In the genomic region with DNA sequence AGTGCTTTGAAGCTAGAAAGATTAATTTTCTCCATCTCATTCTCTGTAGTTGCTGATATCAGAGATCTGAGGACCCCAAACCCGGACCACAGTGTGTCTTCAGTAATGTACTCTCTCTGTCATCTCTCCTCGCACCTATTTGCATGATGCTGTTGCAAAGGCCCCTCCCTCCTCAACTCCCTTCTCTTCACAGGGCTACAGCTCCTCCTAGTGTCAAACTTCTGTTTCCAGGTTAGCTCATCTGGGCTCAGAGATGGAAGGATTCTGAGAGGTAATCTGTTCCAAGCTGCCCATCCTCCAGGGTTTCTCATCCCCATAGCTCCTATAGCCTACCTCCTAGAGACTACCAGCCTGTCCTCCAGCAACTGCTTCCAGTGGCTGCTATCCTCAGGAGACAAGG, we compare ENCODE assay signal across 9 mouse cellular contexts. TPM values are rescaled to one million over a fixed set of nuclear protein-coding genes. Genes with fewer than 3 reads are reported as not detected.
DNase-seq lines count a peak whose midpoint lies in the region; ATAC-seq and TF ChIP-seq lines count a peak whose summit lies in the region.
"Had no signal": no experiment of that assay in that cellular context is flagged by ENCODE, and none has a peak within 500 bp of the region (broad histone marks: within the 10 kb centered on the region; RNA-seq: fewer than 3 reads in every experiment).

No protein-coding gene starts in this region.

- intact Hi-C loops in heart, postnatal 10 days (cut with DNase I), result loop anchor here (10.0 kb wide), 1 partner anchor 59 kb away; no protein-coding TSS in a partner anchor

- TF ChIP-seq CTCF in heart, postnatal 0 days (IDR thresholded peaks at IDR 0.05; ENCODE audit: low read depth), result peak; percentile 44

- TF ChIP-seq EP300 in heart, postnatal 0 days (IDR thresholded peaks at IDR 0.05; ENCODE audit: low read depth), result no peak

- H3K9me3 ChIP-seq in heart, postnatal 0 days (replicated peaks; ENCODE audit: control insufficient read depth, low read length), result no peaks in the 10 kb centered on the region

- H3K4me1 ChIP-seq in heart, postnatal 0 days (ENCODE audit: control insufficient read depth, insufficient read depth), result no peaks in the 10 kb centered on the region

- H3K4me2 ChIP-seq in heart, postnatal 0 days (ENCODE audit: low read depth, low read length), result no peak overlapping the region

- no peaks in the 10 kb centered on the region for H3K27me3 ChIP-seq in heart, postnatal 0 days (ENCODE audit: control insufficient read depth, insufficient read depth, low read length)

- ATAC-seq in heart, postnatal 0 days (ENCODE audit: insufficient read depth, low read depth), result no peak
- no peak for ATAC-seq in erythroblast, adult 5-6 weeks (replicated peaks; ENCODE audit: low FRiP score, poor library complexity, severe bottlenecking)

- no peaks in the 10 kb centered on the region for H3K36me3 ChIP-seq in heart, postnatal 0 days (replicated peaks; ENCODE audit: control insufficient read depth, insufficient read depth, low read length)

- WGBS in heart, postnatal 0 days, result 9% methylated on average over 2 of the region's 2 CpGs

- H3K4me3 ChIP-seq in heart, postnatal 0 days (ENCODE audit: low read depth, low read length), result no peak overlapping the region

- H3K9ac ChIP-seq in heart, postnatal 0 days (replicated peaks; ENCODE audit: low read depth, low read length), result no peak overlapping the region

- no peak overlapping the region for H3K27ac ChIP-seq in heart, postnatal 0 days (ENCODE audit: low read depth)

- no peak for DNase-seq in heart, postnatal 0 days (ENCODE audit: low spot score)
- DNase-seq in heart, adult 9 months (ENCODE audit: low spot score in 2 of 2), result no peak
- peak; percentile 3 to 5 for DNase-seq in CD8-positive naive resting alpha-beta T cell, adult 2 months (ENCODE audit: low read depth in 2 of 2, low spot score in 2 of 2)
- peak; percentile 31 for DNase-seq in adrenal gland, postnatal 10 days
- DNase-seq in heart, postnatal 10 days, result peak; percentile 29 to 54
- peak; percentile 28 for DNase-seq in lung, postnatal 14 days
- no peak for DNase-seq in gastrocnemius, postnatal 4 days (ENCODE audit: low spot score in 2 of 2)

RNA-seq across cellular contexts. Expression of a gene that starts 42.3 kb away (rescaled TPM):
- total RNA-seq in heart, postnatal 0 days (2014; rRNA removed; ENCODE audit: low replicate concordance), result 1.1 TPM in 1 of 2 replicates, not detected in the other
- 0.15 TPM in 1 of 2 replicates, not detected in the other for polyA plus RNA-seq in heart, postnatal 0 days (2015; fragmentation: Nextera tagmentation; extraction: Ambion mirVana)
- total RNA-seq in adrenal gland, postnatal 10 days (2021), result 10 to 100 TPM; 17.2 to 35.8 TPM
- total RNA-seq in heart, postnatal 10 days (2021), result under 1 TPM; 0.12 to 0.29 TPM
- under 1 TPM in 1 of 2 experiments, not detected in 1; 0.86 TPM for total RNA-seq in gastrocnemius, postnatal 4 days (2021)
- 128 and 166 TPM in 2 replicates for total RNA-seq in erythroblast, adult 5-6 weeks (2015; ENCODE audit: low replicate concordance)
- total RNA-seq in erythroblast, adult 5-6 weeks (2017; ENCODE audit: low replicate concordance), result 163 and 167 TPM in 2 replicates
- polyA plus RNA-seq: limb, embryonic 11.5 days had no signal

Comparison
In these comparisons a context has a peak if more than half of its experiments do, and no peak if none do; other contexts are left out.
1. DNase-seq: peak in CD8-positive naive resting alpha-beta T cell, adult 2 months (2 of 2), adrenal gland, postnatal 10 days (single experiment), heart, postnatal 10 days (2 of 2) and lung, postnatal 14 days (single experiment); none in heart, postnatal 0 days (single experiment), heart, adult 9 months (0 of 2) and gastrocnemius, postnatal 4 days (0 of 2).